Comparison of ENCODE assay signal across 8 mouse cellular contexts in genomic region chr2:38535521-38536220, GRCm38 (mm10). TPM values are rescaled to one million over a fixed set of nuclear protein-coding genes. Genes with fewer than 3 reads are reported as not detected.
DNase-seq lines count a peak whose midpoint lies in the region; ATAC-seq lines count a peak whose summit lies in the region.

No protein-coding gene starts in this region.

- 61% methylated on average over 14 of the region's 14 CpGs for WGBS in neural tube, embryonic 14.5 days

- H3K4me1 ChIP-seq in brown adipose tissue, adult 24 weeks (ENCODE audit: control insufficient read depth, insufficient read depth, insufficient read length, low read length) = peaks cover 44% of the 10 kb centered on the region
- peaks cover 36% of the 10 kb centered on the region for H3K4me1 ChIP-seq in neural tube, embryonic 14.5 days (ENCODE audit: control insufficient read depth, insufficient read depth, low read length)

- no peaks in the 10 kb centered on the region for H3K36me3 ChIP-seq in neural tube, embryonic 14.5 days (ENCODE audit: control insufficient read depth, insufficient read depth, low read length)

- no peak overlapping the region for H3K4me2 ChIP-seq in neural tube, embryonic 14.5 days (ENCODE audit: low read depth, low read length)

- H3K27me3 ChIP-seq in neural tube, embryonic 14.5 days (ENCODE audit: control insufficient read depth, insufficient read depth, low read length) = no peaks in the 10 kb centered on the region

- H3K9ac ChIP-seq in neural tube, embryonic 14.5 days (replicated peaks; ENCODE audit: low read depth, low read length) = no peak overlapping the region

- H3K4me3 ChIP-seq in brown adipose tissue, adult 24 weeks (ENCODE audit: insufficient read depth, low read depth, low read length) = no peak overlapping the region
- H3K4me3 ChIP-seq in neural tube, embryonic 14.5 days (ENCODE audit: low read depth, low read length) = no peak overlapping the region

- H3K9me3 ChIP-seq in neural tube, embryonic 14.5 days (ENCODE audit: control insufficient read depth, low read length) = no peaks in the 10 kb centered on the region

- H3K27ac ChIP-seq in brown adipose tissue, adult 24 weeks (replicated peaks; ENCODE audit: low read depth, low read length) = peak overlapping the region; percentile 2; the same call in 1 of the 2 replicates
- H3K27ac ChIP-seq in neural tube, embryonic 14.5 days (ENCODE audit: low read depth, low read length) = 0 out of 2 replicates have a peak overlapping the region, but pooled peaks have one; percentile 22

- no peak for ATAC-seq in neural tube, embryonic 14.5 days (ENCODE audit: low read depth)

- DNase-seq in kidney, adult 18-20 months = peak; percentile 25
- no peak for DNase-seq in kidney, adult 8-10 months
- peak; percentile 58 for DNase-seq in kidney, postnatal 14 days
- no peak for DNase-seq in cerebellum, adult 9-10 months
- DNase-seq in urinary bladder, postnatal 14 days (ENCODE audit: low spot score) = no peak
- no peak for DNase-seq in ovary, postnatal 10 days (ENCODE audit: low spot score)

RNA-seq across cellular contexts. Expression of gene Nek6, which starts 24.2 kb away (rescaled TPM):
- polyA plus RNA-seq in brown adipose tissue, adult 24 weeks (2012; ENCODE audit: insufficient read depth, insufficient read length, missing spikeins) = 8.5 and 15.7 TPM in 2 replicates
- polyA plus RNA-seq in neural tube, embryonic 14.5 days (2014; fragmentation: Nextera tagmentation; extraction: Ambion mirVana) = 46.4 and 54.4 TPM in 2 replicates

Comparison
In these comparisons a context has a peak if more than half of its experiments do, and no peak if none do; other contexts are left out.
1. DNase-seq: peak in kidney, adult 18-20 months (single experiment) and kidney, postnatal 14 days (single experiment); none in kidney, adult 8-10 months (0 of 2), cerebellum, adult 9-10 months (single experiment), urinary bladder, postnatal 14 days (single experiment) and ovary, postnatal 10 days (single experiment).